Mouse (Mus musculus) embryo, embryonic 11 days (tissue): ENCODE measurements around the gene Ndufs2.
A peak's percentile ranks its signal among the peaks of the same experiment; 100 is the strongest.
"Not testable (repeated sequence)": the region's sequence is repeated elsewhere in the genome, so short reads cannot be mapped to it uniquely, and the experiment has no call there.

Experiments used
- DNase-seq: peaks from one replicate; pipeline ENCODE4 v3.0.0-alpha.2; 2015

The Ndufs2 gene

DNA sequence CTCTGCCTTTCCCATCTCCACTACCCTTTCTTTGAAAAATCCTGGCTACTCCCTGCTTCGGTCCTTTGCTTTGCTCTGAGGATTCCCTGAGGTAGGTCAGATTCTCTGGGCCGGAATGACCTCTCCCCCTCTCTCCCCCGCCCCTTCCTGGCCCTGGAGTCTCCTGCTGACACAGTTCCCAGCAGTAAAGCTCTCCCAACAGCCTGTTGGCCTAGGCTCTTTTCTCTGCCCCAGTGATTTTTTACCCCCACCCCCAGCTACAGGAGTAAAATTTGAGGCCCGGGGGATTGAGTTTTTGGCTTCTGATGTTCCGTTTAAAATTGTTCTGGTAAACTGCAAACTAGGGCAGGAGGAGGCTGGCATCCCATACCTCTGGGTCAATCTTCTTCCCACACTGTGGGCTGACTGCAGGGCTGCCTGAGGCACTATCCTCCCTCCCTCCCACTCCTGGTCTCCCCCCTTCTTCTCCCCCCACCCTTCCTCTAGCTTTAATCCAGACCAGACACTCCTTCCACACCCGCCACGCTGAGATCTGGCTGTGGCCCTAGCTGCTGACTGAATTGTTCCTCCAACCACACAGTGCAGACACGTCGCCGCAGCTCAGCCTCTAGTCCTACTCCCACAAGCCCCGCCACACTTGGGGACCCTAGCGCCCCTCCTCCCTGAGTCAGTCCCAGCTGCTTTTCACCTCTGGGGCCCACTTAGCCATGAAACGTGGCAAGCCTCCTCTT, 571 bp upstream of the Ndufs2 start:
- peak; percentile 74 for DNase-seq

DNA sequence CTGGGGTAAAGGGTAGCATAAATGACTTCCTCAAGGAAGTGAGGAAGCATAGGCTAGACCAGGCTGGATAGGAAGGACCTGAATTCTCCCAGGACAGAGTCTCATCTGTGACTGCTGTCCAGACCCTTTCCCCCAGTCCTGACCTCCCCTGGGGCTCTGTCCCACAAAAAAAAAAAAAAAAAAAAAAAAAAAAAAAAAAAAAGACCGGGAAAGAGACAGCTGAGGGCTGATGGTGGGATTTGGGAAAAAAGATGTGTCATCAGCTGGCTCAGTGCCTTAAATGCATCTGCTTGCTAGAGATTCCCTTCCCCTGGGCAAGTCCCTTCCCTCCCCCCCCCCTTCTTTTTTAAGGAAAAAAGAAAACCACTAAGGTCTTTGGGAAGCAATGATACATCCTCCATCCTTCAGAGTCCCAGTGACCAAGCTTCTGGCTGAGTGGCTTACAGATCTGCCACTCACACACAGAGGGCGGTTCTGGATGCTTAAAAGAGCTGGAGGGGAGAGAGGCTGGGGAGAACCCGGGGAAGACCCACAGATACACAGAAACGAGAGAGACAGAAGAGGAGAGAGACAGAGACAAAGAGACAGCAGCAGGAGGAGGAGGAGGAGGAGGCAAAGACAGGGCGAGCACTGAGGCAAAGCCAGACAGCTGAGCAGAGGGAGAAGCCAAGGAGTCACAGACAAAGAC, 1.1 kb downstream of the Ndufs2 start, which contains the start of gene Adamts4:
TSS of gene Adamts4 (plus strand) at position 509 of the 688 bp plus-strand sequence.
- DNase-seq, result peak; percentile 78

DNA sequence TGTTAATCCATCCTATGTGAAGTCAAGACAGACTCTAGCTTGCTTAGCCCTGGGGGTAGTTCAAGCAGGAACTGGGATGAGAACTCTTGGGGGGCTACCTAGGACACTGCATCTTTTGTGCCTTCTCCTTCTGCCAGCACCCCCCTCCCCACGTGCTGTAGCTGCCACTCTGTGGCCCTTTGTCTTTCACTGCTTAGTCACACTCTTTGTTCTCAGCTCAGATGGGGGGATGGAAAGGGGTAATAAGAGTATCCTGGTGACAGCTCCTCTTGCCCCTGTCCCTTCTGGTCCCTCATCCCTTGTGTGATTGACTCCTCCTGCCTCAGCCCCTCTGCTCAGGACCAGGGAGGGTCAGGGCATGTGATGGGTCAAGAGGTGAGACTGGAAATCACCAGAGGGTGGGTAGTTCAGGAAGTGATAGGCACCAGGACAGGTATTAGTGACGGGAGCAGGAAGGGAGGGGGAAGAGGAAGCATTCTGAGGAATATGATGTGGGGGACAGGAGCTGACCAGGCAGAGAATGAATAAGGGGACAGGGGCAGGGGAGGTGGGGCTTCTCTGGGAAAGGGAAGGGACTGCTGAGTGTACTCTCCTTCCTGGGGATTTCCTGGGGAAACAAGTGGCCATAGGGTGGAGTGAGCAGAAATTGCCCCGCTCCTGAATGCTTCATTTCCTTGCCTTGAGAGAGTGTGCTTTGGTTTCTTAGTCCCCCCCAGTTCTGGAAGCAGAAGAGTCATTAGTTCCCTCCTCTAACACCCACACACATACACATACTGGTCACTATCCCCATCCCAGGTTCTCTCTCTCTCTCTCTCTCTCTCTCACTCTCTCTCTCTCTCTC, 2.6 kb downstream of the Ndufs2 start:
- DNase-seq, result peak; percentile 37

DNA sequence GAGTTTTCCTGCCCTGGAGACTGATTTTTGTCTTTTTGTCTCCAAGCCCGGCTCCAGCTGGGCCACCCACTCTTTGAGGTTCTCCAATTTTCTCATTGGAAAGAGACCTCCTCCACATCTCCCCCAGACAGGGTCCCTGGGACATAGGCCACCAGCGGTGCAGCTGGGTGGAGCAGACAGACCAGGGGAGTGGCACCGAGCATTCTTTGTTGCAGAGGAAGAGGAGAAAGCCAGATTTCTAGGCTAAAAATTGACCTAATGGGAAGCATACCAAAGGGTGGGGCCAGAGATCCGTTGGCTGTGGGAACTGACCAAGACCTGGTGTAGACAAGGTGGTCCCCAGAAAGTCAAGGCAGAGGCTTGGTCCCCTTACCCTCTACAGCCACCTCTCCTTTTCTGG, 3.3 kb downstream of the Ndufs2 start:
- DNase-seq, result no peak

DNA sequence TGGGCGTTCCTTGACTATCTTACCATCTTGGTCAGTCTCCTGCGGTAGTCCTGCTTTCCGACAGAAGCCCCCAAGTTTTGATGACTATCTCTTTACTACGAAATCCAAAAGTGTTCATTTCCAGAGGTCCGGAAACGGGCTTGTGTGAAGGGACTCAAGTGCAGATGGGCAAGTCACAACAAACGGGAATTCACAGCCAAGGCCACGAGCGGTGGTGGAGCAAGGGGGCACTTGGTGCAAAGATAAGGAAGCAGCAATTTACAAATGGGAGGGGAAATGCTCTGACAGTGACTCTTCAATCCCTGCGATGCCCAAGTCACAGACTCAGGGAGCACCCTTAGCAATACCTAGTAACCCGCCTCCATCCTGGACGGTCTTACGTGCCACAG, 3.7 kb downstream of the Ndufs2 start:
- DNase-seq, result no peak

DNA sequence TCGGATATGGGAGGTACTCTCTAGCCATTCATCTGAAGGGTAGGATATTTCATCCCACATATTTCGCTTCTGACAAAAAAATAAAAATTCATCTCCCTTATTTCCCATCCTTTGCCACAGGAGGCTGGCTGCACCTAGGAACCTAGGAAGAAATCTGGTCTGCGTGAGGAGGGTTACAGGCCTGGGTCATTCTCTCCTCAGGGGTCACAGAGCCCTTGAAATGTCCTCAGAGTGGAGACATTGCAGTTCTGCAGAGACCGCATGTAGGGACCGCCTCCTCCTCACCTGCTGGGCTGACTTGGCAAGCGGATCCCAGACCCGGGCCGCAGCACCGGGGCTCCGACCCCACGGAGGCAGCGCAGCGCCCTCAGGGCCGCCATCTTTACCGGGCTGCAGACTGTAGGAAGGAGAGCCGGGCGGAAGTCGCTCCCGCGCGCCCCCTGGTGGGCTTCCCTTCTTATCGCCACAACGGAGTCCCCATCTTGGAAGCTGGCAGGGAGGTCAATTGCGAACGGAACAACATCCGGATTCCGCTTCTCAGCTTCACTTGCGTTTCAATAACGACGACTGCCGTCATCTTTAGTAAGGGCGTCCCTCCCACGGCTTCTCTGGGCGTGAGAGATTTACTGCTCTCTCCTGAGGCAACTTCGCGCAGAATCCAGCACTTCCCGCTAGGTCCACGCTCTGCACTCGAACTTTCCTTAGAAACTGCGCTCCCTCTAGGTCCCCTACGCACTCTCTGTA, 4.3 kb downstream of the Ndufs2 start:
- peak; percentile 98 for DNase-seq

DNA sequence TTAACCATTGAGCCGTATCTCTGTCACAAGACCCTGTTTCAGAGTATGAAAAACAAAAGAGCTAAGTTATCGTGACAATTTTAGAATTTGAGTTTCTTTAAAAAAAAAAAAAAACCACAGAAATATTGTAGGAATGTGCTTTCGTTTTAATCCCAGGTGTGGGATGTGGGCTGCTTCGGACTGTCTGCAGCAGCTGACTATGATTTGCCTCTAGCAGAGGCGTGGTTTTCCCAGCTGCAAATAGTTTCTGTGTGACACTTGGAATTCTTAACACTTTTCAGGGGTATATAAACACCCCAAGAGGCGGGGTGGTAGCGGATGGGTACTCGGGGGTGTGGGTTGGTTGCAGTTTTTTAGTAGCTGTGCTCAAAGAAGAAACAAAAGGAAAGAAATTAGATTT, 5.8 kb downstream of the Ndufs2 start:
- DNase-seq, result no peak

DNA sequence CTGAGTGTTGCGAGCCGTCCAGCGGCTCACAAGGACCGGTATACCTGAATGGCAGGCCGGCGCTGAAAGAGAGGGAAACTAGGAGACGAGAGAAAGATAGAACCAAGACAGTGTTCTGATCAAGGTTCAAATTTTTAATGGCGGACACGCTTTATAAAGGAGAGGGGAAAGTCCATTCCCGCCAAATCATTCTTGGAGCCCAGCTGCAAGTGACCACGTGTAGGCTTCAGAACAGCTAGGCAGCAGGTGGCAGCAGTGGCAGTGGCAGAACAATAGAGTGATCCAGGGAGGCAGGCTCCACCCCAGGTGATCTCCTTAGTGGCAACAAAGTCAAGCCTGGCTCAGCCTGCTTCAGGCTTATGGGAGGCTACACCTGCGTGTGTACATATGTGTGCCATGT, 9.2 kb downstream of the Ndufs2 start:
- DNase-seq, result not testable (repeated sequence)

DNA sequence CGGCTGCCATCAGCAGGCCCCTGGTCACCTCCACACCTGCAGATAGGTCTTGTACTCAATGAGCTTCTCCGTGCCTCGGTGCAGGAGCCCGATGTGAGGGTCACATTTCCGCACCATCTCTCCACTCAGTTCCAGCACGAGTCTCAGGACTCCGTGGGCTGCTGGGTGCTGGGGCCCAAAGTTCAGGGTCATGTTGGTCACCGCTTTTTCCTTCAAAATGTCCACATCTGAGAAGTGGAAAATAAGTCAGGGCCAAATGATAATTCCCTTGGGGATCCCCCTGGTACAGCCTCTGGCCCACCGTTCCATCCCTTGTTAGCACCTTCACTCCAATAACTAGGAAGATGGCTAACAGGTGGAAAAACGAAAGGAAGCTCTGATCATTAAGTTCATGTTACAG, 10.3 kb downstream of the Ndufs2 start:
- no peak for DNase-seq

DNA sequence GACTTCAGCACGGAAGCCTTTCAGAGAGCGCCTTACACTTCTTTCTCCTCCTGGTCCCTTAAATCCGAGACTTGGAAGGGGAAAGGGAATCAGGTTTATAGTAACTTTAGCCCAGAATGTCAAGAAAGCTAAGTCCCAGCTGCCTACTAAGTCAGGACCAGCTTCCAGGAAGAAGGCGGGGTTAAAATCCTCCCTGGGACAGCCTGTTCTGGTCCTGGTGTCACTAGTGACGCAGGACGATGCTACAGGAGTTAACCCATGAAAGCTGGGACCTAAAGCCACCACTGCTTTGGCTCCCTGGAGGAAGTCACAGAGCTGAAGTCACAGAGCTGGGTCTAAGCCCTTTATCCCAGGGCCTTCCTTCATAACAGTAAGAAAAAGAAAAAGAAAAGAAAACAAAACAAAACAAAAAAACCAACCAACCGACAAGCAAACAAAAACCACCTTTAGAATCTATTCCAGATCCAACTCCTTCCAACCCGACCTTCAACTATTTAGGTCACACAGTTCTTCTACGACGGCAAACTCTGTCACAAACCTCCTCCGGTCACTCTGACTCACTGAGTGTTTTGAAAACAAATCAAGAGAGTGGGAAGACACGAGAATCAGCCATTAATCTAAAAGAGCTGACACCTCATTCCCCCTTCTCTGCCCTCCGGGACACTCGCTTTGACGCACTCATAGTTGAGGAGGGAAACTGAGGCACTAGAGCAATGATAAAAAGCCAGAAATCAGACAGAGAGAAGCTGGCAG, 11.0 kb downstream of the Ndufs2 start:
- DNase-seq, result no peak

DNA sequence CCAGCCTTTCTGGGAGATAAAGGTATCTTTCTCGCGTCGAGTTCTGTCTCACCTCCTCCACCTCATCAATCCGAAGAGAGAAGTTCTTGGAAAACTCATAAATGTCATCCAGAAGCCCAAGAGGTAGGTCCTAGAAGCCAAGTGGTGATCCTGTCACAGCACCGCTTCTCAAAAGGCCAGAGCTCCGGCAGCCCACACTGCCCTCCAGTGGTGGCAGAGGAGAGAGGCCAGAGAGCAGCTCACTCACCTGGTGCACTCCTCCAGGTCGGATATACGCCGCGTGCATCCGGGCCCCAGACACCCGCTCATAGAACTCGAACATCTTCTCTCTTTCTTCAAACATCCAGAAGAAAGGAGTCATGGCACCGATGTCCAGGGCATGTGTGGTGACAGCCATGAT, 12.7 kb downstream of the Ndufs2 start:
- DNase-seq, result peak; percentile 67

DNA sequence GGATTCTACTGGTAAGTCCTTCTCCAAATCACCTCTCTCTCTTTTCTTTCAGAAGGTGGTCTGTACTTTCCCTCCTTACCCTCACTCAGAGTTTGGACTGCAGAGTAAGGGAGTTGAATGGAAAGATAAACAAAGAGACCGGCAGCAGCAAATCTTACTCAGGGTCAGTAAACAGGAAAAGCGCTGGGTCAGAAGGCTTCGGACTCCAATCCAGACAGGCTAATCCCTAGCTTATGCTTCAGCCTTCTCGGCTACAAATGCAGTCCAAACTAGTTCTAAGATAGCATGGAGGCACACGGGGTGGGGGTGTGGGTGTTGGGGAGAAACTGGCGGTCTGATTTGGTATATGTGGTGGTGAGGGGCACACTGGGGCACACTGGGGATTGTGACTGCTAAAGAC, 13.8 kb downstream of the Ndufs2 start:
- DNase-seq, result no peak

DNA sequence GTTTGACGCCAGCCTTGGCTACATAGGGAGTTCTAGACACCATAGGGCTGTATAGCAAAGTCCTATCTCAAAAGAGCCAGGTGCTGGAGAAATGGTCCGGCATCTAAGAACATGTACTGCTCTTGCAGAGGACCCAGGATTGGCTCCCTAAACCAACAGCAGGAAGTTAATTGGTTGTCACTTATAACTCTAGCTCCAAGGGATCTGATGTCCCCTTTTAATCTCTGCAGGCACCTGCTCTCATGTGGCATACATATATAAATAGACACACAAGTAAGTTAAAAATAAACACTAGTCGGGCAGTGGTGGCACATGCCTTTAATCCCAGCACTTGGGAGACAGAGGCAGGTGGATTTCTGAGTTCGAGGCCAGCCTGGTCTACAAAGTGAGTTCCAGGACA, 15.4 kb downstream of the Ndufs2 start:
- no peak for DNase-seq

DNA sequence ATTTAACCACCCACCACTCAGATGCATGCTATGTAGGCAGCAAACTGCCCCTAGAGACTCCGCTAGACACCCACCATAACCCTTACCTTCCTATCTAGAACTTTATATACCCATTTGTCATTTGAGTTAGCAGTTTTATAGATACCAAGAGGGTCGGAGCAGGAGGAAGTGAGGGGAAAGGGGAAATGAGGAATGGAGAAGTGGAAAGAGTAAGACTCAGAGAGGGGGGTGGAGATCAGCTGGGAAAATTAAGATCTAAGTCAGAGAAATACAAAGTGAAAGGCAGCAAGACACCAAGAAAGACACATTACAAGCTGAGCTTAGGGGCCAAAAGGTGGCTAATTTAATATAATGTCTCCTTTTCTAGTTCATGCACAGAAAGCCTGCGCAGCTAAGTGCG, 16.6 kb downstream of the Ndufs2 start:
- no peak for DNase-seq

DNA sequence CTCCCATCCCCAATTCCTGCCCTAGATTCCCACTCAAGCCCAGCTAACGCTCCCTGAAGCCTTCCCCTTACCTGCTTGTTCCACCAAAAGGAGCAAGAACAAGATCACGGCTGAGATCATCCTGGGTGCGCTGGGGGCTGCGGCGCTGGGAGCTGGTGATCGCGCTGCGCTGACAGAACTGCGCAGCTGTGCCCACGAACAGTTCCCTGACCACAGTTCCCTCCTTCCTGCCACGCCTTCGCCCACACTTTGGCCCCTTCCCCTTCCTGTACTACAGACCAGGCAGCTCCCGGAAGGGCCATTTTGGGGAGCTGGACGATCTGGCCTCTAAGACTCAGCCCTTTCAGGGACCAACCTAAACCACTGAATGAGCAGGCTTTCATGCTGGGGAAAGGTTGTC, 17.1 kb downstream of the Ndufs2 start, which contains the start of gene Fcer1g:
TSS of gene Fcer1g (minus strand) at position 240 of the 400 bp plus-strand sequence.
- DNase-seq, result no peak

DNA sequence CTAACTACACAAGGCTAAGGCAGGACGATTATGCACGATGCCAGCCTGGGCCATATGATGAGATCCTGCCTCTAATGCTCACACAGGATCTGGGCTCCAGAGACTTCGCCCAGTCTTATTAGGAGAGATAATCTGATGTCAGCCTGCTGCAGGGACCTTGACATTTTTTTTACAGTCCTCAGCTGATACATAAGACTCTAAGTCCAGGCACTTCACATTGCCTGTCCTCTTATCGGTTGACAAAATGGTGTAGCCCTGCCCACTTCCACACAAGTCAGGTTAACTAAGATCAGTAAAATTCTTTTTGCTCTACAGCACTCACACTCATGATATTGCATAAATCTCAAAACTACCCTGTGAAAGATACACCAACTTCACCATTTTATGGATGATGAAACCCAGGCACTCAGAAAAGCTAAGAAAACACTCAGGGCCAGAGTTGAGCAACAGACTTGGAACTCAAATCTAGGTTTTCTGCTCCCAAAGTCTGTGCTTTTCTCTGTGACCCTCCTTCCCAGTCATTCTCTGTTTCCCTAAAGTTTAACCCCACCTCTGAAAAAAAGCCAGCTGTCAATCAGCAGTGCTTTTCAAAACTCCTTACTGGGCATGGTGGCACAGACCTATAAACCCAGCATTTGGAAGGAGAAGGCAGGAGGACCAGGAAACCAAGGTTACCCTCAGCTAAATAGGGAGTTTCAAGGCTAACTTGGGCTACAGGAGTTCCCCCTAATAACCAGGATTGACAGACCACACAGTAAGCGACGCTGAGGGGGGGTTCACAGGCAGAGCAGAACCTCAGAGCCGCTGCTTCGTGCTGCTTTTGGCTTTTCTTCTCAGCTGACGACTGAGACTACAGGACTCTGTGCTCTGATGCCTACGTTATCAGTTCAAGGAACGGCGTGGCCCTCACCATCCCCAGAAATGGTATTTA, 18.1 kb downstream of the Ndufs2 start:
- no peak for DNase-seq

DNA sequence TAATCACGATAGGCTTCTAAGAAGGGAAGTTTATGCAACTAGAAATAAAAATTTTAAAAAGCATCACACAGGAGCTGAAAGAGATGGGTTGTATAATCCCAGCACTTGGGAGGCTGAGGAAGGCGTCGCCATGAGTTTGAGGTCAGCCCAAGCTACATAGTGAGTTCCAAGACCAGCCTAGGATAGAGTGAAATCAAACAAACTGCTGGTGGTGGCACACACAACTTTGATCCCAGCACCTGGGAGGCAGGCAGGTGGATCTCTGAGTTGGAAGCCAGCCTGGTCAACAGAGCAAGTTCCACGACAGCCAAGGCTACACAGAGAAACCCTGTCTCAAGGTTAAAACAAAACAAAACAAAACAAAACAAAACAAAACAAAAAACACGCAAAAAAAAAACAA, 18.8 kb downstream of the Ndufs2 start:
- DNase-seq, result no peak

DNA sequence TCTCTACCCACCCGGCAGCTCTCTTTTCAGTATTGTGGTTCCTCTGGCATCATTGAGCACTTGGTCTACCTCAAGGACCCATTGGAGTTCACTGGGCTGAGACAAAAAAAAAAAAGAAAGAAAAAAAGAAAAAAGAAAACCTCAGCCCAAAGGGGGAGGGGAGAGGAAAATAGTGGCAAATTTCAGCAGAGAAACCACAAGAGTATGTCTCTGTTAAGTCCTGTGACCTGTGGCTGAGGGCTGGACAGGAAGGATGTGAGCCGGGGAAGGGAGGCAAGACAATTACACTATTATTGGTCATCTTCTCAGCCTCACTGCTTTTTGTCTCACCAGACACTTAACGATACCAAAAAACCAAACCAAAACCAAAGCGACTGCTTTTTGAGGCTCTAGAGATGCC, 19.3 kb downstream of the Ndufs2 start:
- DNase-seq, result no peak

DNA sequence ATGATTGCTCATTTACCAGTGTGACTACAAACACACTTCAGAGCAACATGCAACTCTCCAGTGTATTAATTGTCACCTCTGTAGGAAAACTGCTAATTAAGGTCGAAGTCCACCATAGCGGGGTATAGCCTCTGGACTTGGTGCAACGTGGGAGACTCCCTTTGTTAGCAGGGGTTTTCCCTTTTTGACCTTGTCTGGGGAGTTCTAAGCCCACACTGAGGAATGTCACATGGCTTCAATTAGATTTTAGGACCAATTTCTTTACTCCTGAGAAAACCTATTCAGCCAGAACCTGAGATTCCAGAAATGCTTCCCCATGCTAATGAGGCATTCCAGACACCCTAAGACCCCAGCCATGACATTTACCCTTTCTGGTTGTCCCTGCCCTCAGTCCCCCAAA, 21.0 kb downstream of the Ndufs2 start:
- peak; percentile 39 for DNase-seq

DNA sequence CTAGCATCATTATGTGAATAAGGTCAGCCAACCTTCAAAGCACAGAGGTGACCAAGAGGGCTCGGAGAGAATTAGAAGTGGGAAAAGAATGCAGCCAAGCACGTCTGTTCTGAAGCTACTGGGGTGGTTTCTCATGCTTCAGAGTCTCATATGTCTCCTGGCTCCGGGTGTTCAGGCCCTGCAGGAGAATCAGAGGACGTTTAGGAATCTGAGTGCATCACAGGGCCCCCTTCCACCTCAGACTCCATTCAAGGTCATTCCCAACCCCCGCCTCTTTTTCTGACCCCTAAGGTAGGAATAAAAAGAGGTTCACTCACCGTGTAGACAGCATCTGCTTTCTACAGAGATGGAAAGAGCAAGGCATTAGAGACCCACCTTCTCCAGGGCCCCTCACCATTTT, 21.4 kb downstream of the Ndufs2 start:
- no peak for DNase-seq

DNA sequence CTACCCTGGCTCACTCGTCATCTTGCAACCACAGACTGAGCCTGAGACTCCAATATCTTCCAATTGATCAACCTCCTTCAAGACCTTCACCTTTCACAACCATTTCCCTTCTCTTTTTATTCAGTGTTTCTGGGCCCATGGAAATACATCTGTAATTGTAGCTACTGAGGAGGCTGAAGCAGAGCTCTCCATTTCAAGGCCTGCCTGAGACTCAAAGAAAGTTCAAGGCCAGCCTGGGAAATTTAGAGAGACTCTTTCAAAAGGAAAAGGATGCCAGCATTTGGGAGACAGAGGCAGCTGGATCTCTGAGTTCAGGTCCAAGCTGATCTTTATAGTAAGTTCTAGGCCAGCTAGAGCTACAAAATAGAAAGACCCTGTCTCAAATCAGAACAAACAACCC, 23.3 kb downstream of the Ndufs2 start:
- DNase-seq, result no peak
